Mouse (Mus musculus) CH12.LX (cell line): ENCODE measurements at regions not wholly inside any gene's neighbourhood (a gene's known extent, or its start where the extent isn't known, plus 50 kb on each side); places are given as distances from the start of the nearest gene placed in this dataset.

ENCODE experiments used
- DNase-seq: peaks from one replicate; pipeline ENCODE4 v3.0.0-alpha.2; 2013; ENCODE audit errors: extremely low read depth
- H3K27ac ChIP-seq: 2 replicates; pipeline ENCODE4 v1.5.1; 2012; ENCODE audit warnings: low read depth, mild to moderate bottlenecking, control low read depth, moderate library complexity; ENCODE audit not compliant: insufficient read depth
- H3K27me3 ChIP-seq: replicated peaks from 2 replicates; pipeline ENCODE3; 2012; ENCODE audit warnings: inconsistent platforms
- H3K36me3 ChIP-seq, 2 experiments: replicated peaks in 1 of 2; 2 replicates each; pipeline versions ENCODE3 to v1.6.1; 2012; ENCODE audit warnings: inconsistent platforms in 1 of 2, low read length in 1 of 2, mild to moderate bottlenecking in 1 of 2, mixed read lengths in 1 of 2, moderate library complexity in 1 of 2; ENCODE audit not compliant: control insufficient read depth in 1 of 2, insufficient read depth in 1 of 2
- H3K4me1 ChIP-seq, 2 experiments: 2 replicates each; pipeline ENCODE4 v1.6.1; 2012; ENCODE audit warnings: inconsistent platforms in 1 of 2, moderate library complexity in 1 of 2; ENCODE audit not compliant: insufficient read depth in 2 of 2, control insufficient read depth in 1 of 2
- H3K4me2 ChIP-seq: 2 replicates; pipeline ENCODE4 v1.6.1; 2012; ENCODE audit warnings: low read depth, mild to moderate bottlenecking, control low read depth; ENCODE audit not compliant: poor library complexity, insufficient read depth, severe bottlenecking
- H3K4me3 ChIP-seq, 3 experiments: fragments of 150-350 bp in 1 of 3; sonication (generic) in 1 of 3; replicated peaks in 1 of 3; 2 replicates each; pipeline versions ENCODE3 to v1.5.1; 2011 to 2012; ENCODE audit warnings: low read depth in 2 of 3, low read length in 2 of 3, mild to moderate bottlenecking in 2 of 3, moderate library complexity in 2 of 3, control low read depth in 1 of 3, improper control_type of control experiment in 1 of 3, inconsistent platforms in 1 of 3, mixed read lengths in 1 of 3; ENCODE audit not compliant: poor library complexity in 1 of 3
- H3K79me2 ChIP-seq: replicated peaks from 2 replicates; pipeline ENCODE4 v1.6.1; 2012; ENCODE audit warnings: mild to moderate bottlenecking, moderate library complexity; ENCODE audit not compliant: control insufficient read depth, poor library complexity, insufficient read depth, severe bottlenecking; ENCODE audit errors: extremely low read depth
- H3K9ac ChIP-seq: 2 replicates; pipeline ENCODE4 v1.6.1; 2012; ENCODE audit warnings: low read depth, mild to moderate bottlenecking, control low read depth, moderate library complexity; ENCODE audit not compliant: insufficient read depth
- H3K9me3 ChIP-seq: replicated peaks from 2 replicates; pipeline ENCODE3; 2012; ENCODE audit warnings: low read length, inconsistent platforms, mixed read lengths
- CHD1 ChIP-seq: IDR thresholded peaks from 2 replicates; pipeline ENCODE4 v1.6.1; 2012; ENCODE audit warnings: low read depth, low read length, improper control_type of control experiment, inconsistent platforms
- CHD2 ChIP-seq: IDR thresholded peaks from 2 replicates; pipeline ENCODE4 v1.6.1; 2011; ENCODE audit warnings: low read length, improper control_type of control experiment
- GABPA ChIP-seq: IDR thresholded peaks from 2 replicates; pipeline ENCODE4 v1.6.1; 2012; ENCODE audit warnings: low read depth, low read length, improper control_type of control experiment, inconsistent platforms; ENCODE audit not compliant: insufficient replicate concordance
- IRF4 ChIP-seq: IDR thresholded peaks from 2 replicates; pipeline ENCODE4 v1.6.1; 2014; ENCODE audit warnings: low read depth, mild to moderate bottlenecking, inconsistent platforms, low read length, improper control_type of control experiment
- JUN ChIP-seq: IDR thresholded peaks from 2 replicates; pipeline ENCODE4 v1.6.1; 2011; ENCODE audit warnings: low read depth, mild to moderate bottlenecking, low read length, improper control_type of control experiment, moderate library complexity; ENCODE audit not compliant: insufficient read depth
- KAT2A ChIP-seq: IDR thresholded peaks from 2 replicates; pipeline ENCODE4 v1.6.1; 2012; ENCODE audit warnings: low read length, improper control_type of control experiment, inconsistent platforms; ENCODE audit not compliant: insufficient replicate concordance
- MXI1 ChIP-seq: IDR thresholded peaks from 2 replicates; pipeline ENCODE4 v1.6.1; 2011; ENCODE audit warnings: mild to moderate bottlenecking, low read depth, low read length, improper control_type of control experiment
- USF1 ChIP-seq: IDR thresholded peaks from 2 replicates; pipeline ENCODE4 v1.6.1; 2014; ENCODE audit warnings: low read depth, mild to moderate bottlenecking, inconsistent platforms, low read length, improper control_type of control experiment
- ZC3H11A ChIP-seq: IDR thresholded peaks from 2 replicates; pipeline ENCODE4 v1.6.1; 2012; ENCODE audit warnings: low read depth, mild to moderate bottlenecking, inconsistent platforms, low read length, improper control_type of control experiment
- ZKSCAN1 ChIP-seq: IDR thresholded peaks from 2 replicates; pipeline ENCODE4 v1.6.1; 2012; ENCODE audit warnings: low read depth, inconsistent platforms, low read length, improper control_type of control experiment, borderline replicate concordance
- dilution Hi-C: fragments of 300-500 bp; cut with MboI; formaldehyde crosslinking; loops from 2 replicates; pipeline ENCODE4 v1.14.3; 2020; ENCODE audit warnings: low sequenced_read_pairs; ENCODE audit not compliant: extremely low pct_unique_long_range_greater_than_20kb, extremely low pct_ligation_motif_present
- in situ Hi-C: fragments of 300-500 bp; cut with MboI; formaldehyde crosslinking; loops from 3 replicates; pipeline ENCODE4 v1.14.3; 2019; ENCODE audit warnings: low sequenced_read_pairs, low pct_ligation_motif_present, low pct_unique_long_range_greater_than_20kb, mixed read lengths

GRCm38 (mm10) chr2:108935981-108936762, 344.4 kb upstream of the Kif18a start:
- H3K4me3 ChIP-seq: no peak overlapping the region
- H3K79me2 ChIP-seq: no peaks in the 10 kb centered on the region
- no peak overlapping the region for H3K4me2 ChIP-seq
- H3K9ac ChIP-seq: no peak overlapping the region
- H3K36me3 ChIP-seq: no peaks in the 10 kb centered on the region
- H3K27me3 ChIP-seq: no peaks in the 10 kb centered on the region
- H3K27ac ChIP-seq: no peak overlapping the region
- in situ Hi-C loops: no loop called here
- no peak for TF ChIP-seq GABPA
- TF ChIP-seq ZKSCAN1: no peak
- no peak for TF ChIP-seq CHD1
- TF ChIP-seq ZC3H11A: no peak
- no peak for DNase-seq
- dilution Hi-C loops: no loop called here
- peaks cover 0 to 3% of the 10 kb centered on the region in 2 experiments; a peak in 2 of 4 replicates for H3K4me1 ChIP-seq
- no peaks in the 10 kb centered on the region for H3K9me3 ChIP-seq

- H3K27ac ChIP-seq: no peak overlapping the region
- H3K27me3 ChIP-seq: no peaks in the 10 kb centered on the region
- dilution Hi-C loops: no loop called here
- no peak overlapping the region for H3K4me3 ChIP-seq
- in situ Hi-C loops: no loop called here
- no peak overlapping the region for H3K9ac ChIP-seq
- no peak for TF ChIP-seq CHD2
- no peak for TF ChIP-seq JUN
- no peak for TF ChIP-seq USF1
- no peak for TF ChIP-seq ZC3H11A
- no peak for TF ChIP-seq KAT2A
- TF ChIP-seq, all 38 proteins: peak for 0
- Histone ChIP-seq H3K9me3 (no peaks in the 10 kb centered on the region), H3K79me2 (no peaks in the 10 kb centered on the region), H3K36me3 (no peaks in the 10 kb centered on the region), H3K4me1 (no peaks in the 10 kb centered on the region), H3K4me2 (no peak overlapping the region)
- DNase-seq: no peak
Observed at GRCm38 (mm10) chr2:108980921-108981320, 299.6 kb upstream of the Kif18a start.

GRCm38 (mm10) chr2:109016223-109016622, 264.3 kb upstream of the Kif18a start:
- Histone ChIP-seq H3K9me3 (no peaks in the 10 kb centered on the region), H3K4me3 (no peak overlapping the region), H3K4me2 (no peak overlapping the region), H3K27ac (no peak overlapping the region), H3K36me3 (no peaks in the 10 kb centered on the region), H3K9ac (no peak overlapping the region), H3K79me2 (no peaks in the 10 kb centered on the region), H3K4me1 (peaks cover 0 to 8% of the 10 kb centered on the region in 2 experiments; a peak in 2 of 4 replicates), H3K27me3 (no peaks in the 10 kb centered on the region)
- no peak for TF ChIP-seq MXI1
- no peak for TF ChIP-seq CHD1
- no peak for TF ChIP-seq IRF4
- TF ChIP-seq GABPA: no peak
- in situ Hi-C loops: loop anchor here (25.0 kb wide), 1 partner anchor 521 kb away; no protein-coding TSS in a partner anchor
- dilution Hi-C loops: no loop called here
- DNase-seq: no peak
